Mouse (Mus musculus) lung, embryonic 15.5 days (tissue): Measurements from ENCODE around the gene Stk38. TPM values are rescaled to one million over a fixed set of nuclear protein-coding genes. Genes with fewer than 3 reads are reported as not detected.
A peak's percentile ranks its signal among the peaks of the same experiment; 100 is the strongest.
"Not testable (repeated sequence)": the region's sequence is repeated elsewhere in the genome, so short reads cannot be mapped to it uniquely, and the experiment has no call there.

Experiments
- ATAC-seq: fragments of 200-750 bp; cut with Nextera tagmentation; 2 replicates; pipeline ENCODE4 v1.8.0; 2017; ENCODE audit warnings: moderate number of reproducible peaks, borderline replicate concordance; ENCODE audit not compliant: low FRiP score, low TSS enrichment; ENCODE audit errors: extremely low read depth
- H3K27ac ChIP-seq: fragments of 300-500 bp; sonication (generic); 2 replicates; pipeline ENCODE4 v1.5.1; 2015; ENCODE audit warnings: moderate library complexity, mild to moderate bottlenecking, inconsistent platforms
- H3K27me3 ChIP-seq: fragments of 300-500 bp; sonication (generic); 2 replicates; pipeline ENCODE4 v1.6.1; 2015; ENCODE audit warnings: inconsistent platforms
- H3K36me3 ChIP-seq: fragments of 300-500 bp; sonication (generic); 2 replicates; pipeline ENCODE4 v1.6.1; 2015; ENCODE audit warnings: inconsistent platforms
- H3K4me1 ChIP-seq: fragments of 300-500 bp; sonication (generic); 2 replicates; pipeline ENCODE4 v1.6.1; 2015; ENCODE audit warnings: inconsistent platforms
- H3K4me2 ChIP-seq: fragments of 300-500 bp; sonication (generic); 2 replicates; pipeline ENCODE4 v1.6.1; 2015; ENCODE audit warnings: inconsistent platforms, mild to moderate bottlenecking, moderate library complexity
- H3K4me3 ChIP-seq: fragments of 300-500 bp; sonication (generic); 2 replicates; pipeline ENCODE4 v1.5.1; 2015; ENCODE audit warnings: mild to moderate bottlenecking, inconsistent platforms
- H3K9ac ChIP-seq: fragments of 300-500 bp; sonication (generic); 2 replicates; pipeline ENCODE4 v1.6.1; 2015; ENCODE audit warnings: inconsistent platforms
- H3K9me3 ChIP-seq: fragments of 300-500 bp; sonication (generic); 2 replicates; pipeline ENCODE4 v1.6.1; 2016; ENCODE audit warnings: inconsistent platforms
- WGBS: fragments of 180-500 bp; shearing (Covaris S2); methylation state at CpG from one replicate; pipeline ENCODE4 v1.1.7; 2015; 5-methylcytosine and 5-hydroxymethylcytosine counted together
- polyA plus RNA-seq: library from polyadenylated mRNA; unstranded; fragments of >200 nt; fragmentation: Nextera tagmentation; extraction: Ambion mirVana; gene quantifications from 2 replicates; pipeline ENCODE4 v1.2.1, GENCODE M21; 2015

Gene Stk38
- polyA plus RNA-seq, 1 experiment from 2014 or later = 105 TPM

- H3K4me2 ChIP-seq = no peak overlapping the region
- 85% methylated on average over 6 of the region's 6 CpGs for WGBS
- H3K9me3 ChIP-seq = no peaks in the 10 kb centered on the region
- no peaks in the 10 kb centered on the region for H3K27me3 ChIP-seq
- H3K36me3 ChIP-seq = peaks cover 43% of the 10 kb centered on the region
- 0 out of 2 replicates have a peak, but pooled peaks cover 4% of the 10 kb centered on the region for H3K4me1 ChIP-seq
- no peak overlapping the region for H3K4me3 ChIP-seq
- no peak overlapping the region for H3K9ac ChIP-seq
- no peak for ATAC-seq
- H3K27ac ChIP-seq = no peak overlapping the region
Measured at GRCm38 (mm10) chr17:29000465-29000864, 7.3 kb downstream of the Stk38 start.

- 71% methylated on average over 4 of the region's 4 CpGs for WGBS
- Histone ChIP-seq H3K9me3 (no peaks in the 10 kb centered on the region), H3K27ac (no peak overlapping the region), H3K36me3 (peaks cover 51% of the 10 kb centered on the region), H3K9ac (no peak overlapping the region), H3K4me1 (peaks cover 12% of the 10 kb centered on the region), H3K27me3 (no peaks in the 10 kb centered on the region), H3K4me3 (no peak overlapping the region), H3K4me2 (no peak overlapping the region)
- no peak for ATAC-seq
Measured at GRCm38 (mm10) chr17:28994615-28995014, 13.2 kb downstream of the Stk38 start.

- H3K9ac ChIP-seq, H3K4me3 ChIP-seq, H3K9me3 ChIP-seq, H3K27ac ChIP-seq, H3K4me2 ChIP-seq, ATAC-seq, H3K27me3 ChIP-seq: not testable (repeated sequence)
- WGBS = 93% methylated on average over 1 of the region's 1 CpGs
- Histone ChIP-seq H3K36me3 (peaks cover 52% of the 10 kb centered on the region), H3K4me1 (peaks cover 12% of the 10 kb centered on the region)
Measured at GRCm38 (mm10) chr17:28993004-28993403, 14.8 kb downstream of the Stk38 start.

- Histone ChIP-seq H3K4me2 (no peak overlapping the region), H3K27ac (peak overlapping the region; percentile 60; the same call in 1 of the 2 replicates), H3K9ac (no peak overlapping the region), H3K36me3 (peaks cover 53% of the 10 kb centered on the region), H3K4me1 (peaks cover 12% of the 10 kb centered on the region), H3K4me3 (no peak overlapping the region), H3K27me3 (no peaks in the 10 kb centered on the region), H3K9me3 (no peaks in the 10 kb centered on the region)
- WGBS = 38% methylated on average over 7 of the region's 7 CpGs
- no peak for ATAC-seq
Measured at GRCm38 (mm10) chr17:28992105-28992504, 15.7 kb downstream of the Stk38 start.

GRCm38 (mm10) chr17:28991286-28991685, 16.5 kb downstream of the Stk38 start:
- ATAC-seq = no peak
- Histone ChIP-seq H3K36me3 (peaks cover 56% of the 10 kb centered on the region), H3K27me3 (no peaks in the 10 kb centered on the region), H3K9me3 (no peaks in the 10 kb centered on the region), H3K27ac (peak overlapping the region; percentile 60), H3K4me3 (no peak overlapping the region), H3K4me2 (no peak overlapping the region), H3K9ac (no peak overlapping the region), H3K4me1 (peaks cover 12% of the 10 kb centered on the region)
- WGBS = 53% methylated on average over 9 of the region's 9 CpGs

GRCm38 (mm10) chr17:28990060-28990459, 17.7 kb downstream of the Stk38 start:
- Histone ChIP-seq H3K27ac (no peak overlapping the region), H3K36me3 (peaks cover 68% of the 10 kb centered on the region), H3K4me2 (no peak overlapping the region)

GRCm38 (mm10) chr17:28988996-28989395, 18.8 kb downstream of the Stk38 start:
- 76% methylated on average over 3 of the region's 3 CpGs for WGBS
- H3K36me3 ChIP-seq = peaks cover 71% of the 10 kb centered on the region

More at GRCm38 (mm10) chr17:28990060-28990459, 17.7 kb downstream of the Stk38 start:
- no peaks in the 10 kb centered on the region for H3K9me3 ChIP-seq
- H3K9ac ChIP-seq = no peak overlapping the region
- H3K4me1 ChIP-seq = peaks cover 12% of the 10 kb centered on the region
- H3K4me3 ChIP-seq = no peak overlapping the region
- WGBS = 75% methylated on average over 4 of the region's 4 CpGs
- ATAC-seq = no peak
- no peaks in the 10 kb centered on the region for H3K27me3 ChIP-seq

GRCm38 (mm10) chr17:28988291-28988690, 19.5 kb downstream of the Stk38 start:
- Histone ChIP-seq H3K27me3 (no peaks in the 10 kb centered on the region), H3K4me2 (no peak overlapping the region), H3K4me1 (peaks cover 9% of the 10 kb centered on the region), H3K4me3 (no peak overlapping the region), H3K9me3 (no peaks in the 10 kb centered on the region), H3K9ac (no peak overlapping the region), H3K36me3 (peaks cover 75% of the 10 kb centered on the region), H3K27ac (no peak overlapping the region)
- WGBS = 72% methylated on average over 4 of the region's 4 CpGs
- no peak for ATAC-seq

More at GRCm38 (mm10) chr17:28988996-28989395, 18.8 kb downstream of the Stk38 start:
- no peak overlapping the region for H3K4me2 ChIP-seq
- no peak for ATAC-seq
- H3K27ac ChIP-seq = no peak overlapping the region
- H3K9ac ChIP-seq = no peak overlapping the region
- H3K4me1 ChIP-seq = peaks cover 9% of the 10 kb centered on the region
- H3K27me3 ChIP-seq = no peaks in the 10 kb centered on the region
- no peak overlapping the region for H3K4me3 ChIP-seq
- H3K9me3 ChIP-seq = no peaks in the 10 kb centered on the region

GRCm38 (mm10) chr17:28987713-28988112, 20.1 kb downstream of the Stk38 start:
- no peaks in the 10 kb centered on the region for H3K9me3 ChIP-seq
- H3K4me2 ChIP-seq = no peak overlapping the region
- H3K27ac ChIP-seq = no peak overlapping the region
- H3K36me3 ChIP-seq = peaks cover 78% of the 10 kb centered on the region
- WGBS = 61% methylated on average over 4 of the region's 4 CpGs
- no peaks in the 10 kb centered on the region for H3K27me3 ChIP-seq
- no peak overlapping the region for H3K4me3 ChIP-seq
- H3K9ac ChIP-seq = no peak overlapping the region
- no peak for ATAC-seq
- H3K4me1 ChIP-seq = peaks cover 9% of the 10 kb centered on the region

GRCm38 (mm10) chr17:28986833-28987232, 21.0 kb downstream of the Stk38 start:
- H3K4me2 ChIP-seq = no peak overlapping the region
- no peak for ATAC-seq
- no peaks in the 10 kb centered on the region for H3K9me3 ChIP-seq
- H3K36me3 ChIP-seq = peaks cover 80% of the 10 kb centered on the region
- H3K4me1 ChIP-seq = peaks cover 5% of the 10 kb centered on the region
- no peak overlapping the region for H3K4me3 ChIP-seq
- no peak overlapping the region for H3K27ac ChIP-seq
- no peak overlapping the region for H3K9ac ChIP-seq
- H3K27me3 ChIP-seq = no peaks in the 10 kb centered on the region

GRCm38 (mm10) chr17:28984724-28985420, 22.9 kb downstream of the Stk38 start:
- ATAC-seq = no peak
- no peak overlapping the region for H3K4me2 ChIP-seq
- no peak overlapping the region for H3K9ac ChIP-seq
- 81% methylated on average over 1 of the region's 1 CpGs for WGBS
- no peak overlapping the region for H3K4me3 ChIP-seq
- peaks cover 79% of the 10 kb centered on the region for H3K36me3 ChIP-seq
- H3K27me3 ChIP-seq = no peaks in the 10 kb centered on the region
- H3K4me1 ChIP-seq = no peaks in the 10 kb centered on the region
- H3K9me3 ChIP-seq = no peaks in the 10 kb centered on the region
- H3K27ac ChIP-seq = no peak overlapping the region

- Histone ChIP-seq H3K27me3 (no peaks in the 10 kb centered on the region), H3K9ac (no peak overlapping the region), H3K36me3 (peaks cover 76% of the 10 kb centered on the region), H3K27ac (no peak overlapping the region), H3K4me2 (no peak overlapping the region), H3K4me1 (no peaks in the 10 kb centered on the region), H3K4me3 (no peak overlapping the region), H3K9me3 (no peaks in the 10 kb centered on the region)
- ATAC-seq = no peak
- WGBS = 8% methylated on average over 4 of the region's 4 CpGs
Measured at GRCm38 (mm10) chr17:28982591-28982990, 25.2 kb downstream of the Stk38 start.
